Mouse (Mus musculus) liver, embryonic 14.5 days (tissue): ENCODE measurements around the gene Nup107. TPM values are rescaled to one million over a fixed set of nuclear protein-coding genes. Genes with fewer than 3 reads are reported as not detected.

ENCODE experiments used
- ATAC-seq: fragments of 200-750 bp; cut with Nextera tagmentation; 2 replicates; pipeline ENCODE4 v1.8.0; 2017; ENCODE audit warnings: moderate number of reproducible peaks, mild to moderate bottlenecking, moderate library complexity; ENCODE audit not compliant: insufficient read depth
- DNase-seq, 3 experiments: peaks; one replicate each; pipeline ENCODE4 v3.0.0-alpha.2; 2012 to 2013; ENCODE audit warnings: low read depth in 3 of 3, low spot score in 3 of 3
- H3K27ac ChIP-seq: fragments of 300-500 bp; sonication (generic); 2 replicates; pipeline ENCODE4 v1.5.1; 2014; ENCODE audit warnings: moderate library complexity, mild to moderate bottlenecking, control low read depth, inconsistent platforms
- H3K27me3 ChIP-seq: fragments of 300-500 bp; sonication (generic); 2 replicates; pipeline ENCODE4 v1.6.1; 2014; ENCODE audit warnings: mild to moderate bottlenecking, low read length, moderate library complexity; ENCODE audit not compliant: control insufficient read depth, insufficient read depth
- H3K36me3 ChIP-seq: fragments of 300-500 bp; sonication (generic); replicated peaks from 2 replicates; pipeline ENCODE4 v1.6.1; 2014; ENCODE audit warnings: low read depth; ENCODE audit not compliant: control insufficient read depth, insufficient read depth
- H3K4me1 ChIP-seq, 2 experiments: fragments of 200-500 bp in 1 of 2; fragments of 300-500 bp in 1 of 2; sonication (generic) in 1 of 2; replicated peaks; 2 replicates each; pipeline ENCODE4 v1.6.1; 2012 to 2014; ENCODE audit warnings: antibody characterized with exemption in 1 of 2, inconsistent platforms in 1 of 2, low read length in 1 of 2; ENCODE audit not compliant: control insufficient read depth in 2 of 2, insufficient read depth in 2 of 2
- H3K4me2 ChIP-seq: fragments of 300-500 bp; sonication (generic); 2 replicates; pipeline ENCODE4 v1.6.1; 2014; ENCODE audit warnings: low read depth, mild to moderate bottlenecking, control low read depth, moderate library complexity
- H3K4me3 ChIP-seq, 2 experiments: fragments of 200-500 bp in 1 of 2; fragments of 300-500 bp in 1 of 2; sonication (generic) in 1 of 2; 2 replicates each; pipeline ENCODE4 v1.5.1; 2012 to 2014; ENCODE audit warnings: low read depth in 2 of 2, low read length in 2 of 2, mild to moderate bottlenecking in 2 of 2, control low read depth in 1 of 2, inconsistent platforms in 1 of 2, moderate library complexity in 1 of 2; ENCODE audit not compliant: insufficient read depth in 1 of 2
- H3K9ac ChIP-seq: fragments of 300-500 bp; sonication (generic); replicated peaks from 2 replicates; pipeline ENCODE4 v1.6.1; 2014; ENCODE audit warnings: mild to moderate bottlenecking, control low read depth, moderate library complexity
- H3K9me3 ChIP-seq: fragments of 300-500 bp; sonication (generic); 2 replicates; pipeline ENCODE4 v1.6.1; 2016; ENCODE audit warnings: low read length, mixed read lengths; ENCODE audit not compliant: control insufficient read depth
- CTCF ChIP-seq: IDR thresholded peaks from 2 replicates; pipeline ENCODE4 v1.5.1; 2016; ENCODE audit warnings: antibody characterized with exemption, low read depth, control low read depth
- EP300 ChIP-seq: IDR thresholded peaks from 2 replicates; pipeline ENCODE4 v1.6.1; 2016; ENCODE audit warnings: antibody characterized with exemption, low read depth
- WGBS: fragments of 180-500 bp; shearing (Covaris S2); extraction: QIAGEN DNeasy Blood & Tissue Kit; methylation state at CpG from one replicate; pipeline ENCODE4 v1.1.7; 2014; ENCODE audit not compliant: insufficient replicate concordance; 5-methylcytosine and 5-hydroxymethylcytosine counted together
- polyA plus RNA-seq, 2 experiments: library from polyadenylated mRNA; depleted of rRNA in 1 of 2; stranded (reverse) in 1 of 2; unstranded in 1 of 2; fragments of >200 nt; fragmentation: Nextera tagmentation in 1 of 2; extraction: Ambion mirVana in 1 of 2; gene quantifications; 2 replicates each; pipeline versions ENCODE4 v1.2.1 to v1.2.3; 2012 to 2014

Nup107 gene
- polyA plus RNA-seq, 2 experiments = 28.8 to 45.0 TPM

DNA sequence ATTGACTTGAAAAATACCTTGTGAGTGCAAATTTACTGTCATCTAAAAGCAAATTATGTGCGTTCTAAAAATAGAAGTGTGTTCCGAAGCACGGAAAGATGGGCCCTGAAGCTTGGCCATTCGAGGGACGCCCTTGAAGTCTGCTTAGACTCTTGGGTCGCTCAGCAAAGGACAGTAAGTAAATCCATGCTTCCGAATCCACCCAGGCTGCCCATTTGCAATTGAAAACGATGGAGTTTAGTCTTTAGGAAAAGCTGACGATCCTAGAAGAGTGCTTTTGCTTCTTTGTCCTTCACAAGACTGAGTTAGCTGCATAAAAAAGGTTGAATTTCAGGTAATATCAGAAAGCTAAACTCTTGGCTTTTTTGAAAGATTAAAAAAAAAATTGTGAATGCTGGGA is 13.4 kb upstream of the Nup107 start:
- no peak for DNase-seq

DNA sequence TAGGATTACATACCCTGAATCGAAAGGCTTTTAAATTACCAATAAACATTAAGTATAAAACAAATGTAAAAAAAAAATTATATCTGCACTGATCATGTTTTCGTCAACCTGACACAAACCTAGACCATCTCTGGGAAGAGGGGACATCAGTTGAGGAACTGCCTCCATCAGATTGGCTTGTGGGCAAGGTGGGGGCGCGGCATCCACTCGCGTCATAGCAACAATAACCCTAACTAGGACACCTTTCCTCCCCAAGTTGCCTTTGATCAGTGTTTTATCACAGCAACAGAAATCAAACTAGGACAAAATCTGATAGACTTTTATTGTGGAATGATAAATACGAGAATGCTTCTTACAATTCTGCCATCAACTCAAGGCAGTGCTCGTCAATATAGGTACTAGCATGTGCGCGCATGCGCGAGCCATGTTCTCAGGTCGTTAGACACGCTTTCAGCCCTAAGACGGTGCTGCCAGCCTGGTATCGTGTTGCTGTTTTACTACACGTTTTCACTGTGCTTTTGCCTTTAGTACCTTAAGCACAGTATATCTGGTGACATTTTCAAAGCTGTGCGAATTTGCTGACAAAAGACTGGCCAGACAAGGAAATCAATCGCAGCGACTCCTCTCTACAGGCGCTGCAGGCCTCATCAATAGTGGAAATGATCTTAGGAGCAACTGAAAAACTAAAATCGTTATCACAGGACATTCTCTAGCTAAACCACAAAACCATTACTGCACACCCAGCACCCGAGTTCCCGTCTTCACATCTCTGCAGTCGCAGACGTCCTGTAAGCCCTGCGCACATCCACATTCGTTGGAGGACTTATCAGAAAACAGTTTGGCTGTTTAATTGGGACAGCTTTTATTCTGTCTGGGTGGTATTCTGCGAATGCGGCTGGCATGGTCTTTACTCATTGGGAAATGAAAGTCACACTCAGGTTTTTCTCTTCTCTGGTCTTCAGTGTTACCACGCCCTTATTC is 11.7 kb upstream of the Nup107 start:
- no peaks in the 10 kb centered on the region for H3K36me3 ChIP-seq
- DNase-seq = no peak
- no peaks in the 10 kb centered on the region for H3K9me3 ChIP-seq
- TF ChIP-seq EP300 = no peak
- no peak for TF ChIP-seq CTCF
- peak overlapping the region; percentile 22 for H3K4me2 ChIP-seq
- no peak overlapping the region for H3K27ac ChIP-seq
- peaks cover 0 to 3% of the 10 kb centered on the region in 2 experiments; a peak in 2 of 4 replicates for H3K4me1 ChIP-seq
- H3K9ac ChIP-seq = no peak overlapping the region
- no peak overlapping the region for H3K4me3 ChIP-seq
- no peak for ATAC-seq
- H3K27me3 ChIP-seq = no peaks in the 10 kb centered on the region
- 44% methylated on average over 31 of the region's 31 CpGs for WGBS

More for the DNA sequence above, 13.4 kb upstream of the Nup107 start:
- TF ChIP-seq EP300 (no peak), CTCF (no peak)
- Histone ChIP-seq H3K4me2 (no peak overlapping the region), H3K4me3 (no peak overlapping the region), H3K27me3 (no peaks in the 10 kb centered on the region), H3K27ac (no peak overlapping the region), H3K4me1 (peaks cover 0 to 3% of the 10 kb centered on the region in 2 experiments; a peak in 2 of 4 replicates), H3K9ac (no peak overlapping the region), H3K9me3 (no peaks in the 10 kb centered on the region), H3K36me3 (no peaks in the 10 kb centered on the region)
- ATAC-seq = no peak
- WGBS = 66% methylated on average over 9 of the region's 9 CpGs

DNA sequence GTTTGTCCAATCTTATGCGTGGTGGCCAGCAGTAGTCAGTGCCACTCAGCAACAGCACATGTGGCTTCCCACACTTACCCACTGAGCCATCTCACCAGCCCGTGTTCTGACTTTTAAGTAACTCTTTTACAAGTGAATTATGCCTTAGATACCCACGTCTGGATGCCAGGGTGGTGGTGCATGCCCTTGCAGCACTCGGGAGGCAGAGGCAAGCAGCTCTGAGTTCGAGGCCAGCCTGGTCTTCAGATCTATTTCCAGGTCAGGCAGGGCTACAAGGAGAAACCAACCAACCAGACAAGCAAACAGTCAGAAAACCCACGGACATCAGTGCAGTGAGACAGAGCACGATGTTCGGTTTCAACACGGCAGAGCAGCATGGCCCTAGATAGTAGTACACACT is 9.4 kb upstream of the Nup107 start:
- no peak overlapping the region for H3K9ac ChIP-seq
- no peaks in the 10 kb centered on the region for H3K36me3 ChIP-seq
- no peak overlapping the region for H3K27ac ChIP-seq
- no peak for DNase-seq
- H3K9me3 ChIP-seq = no peaks in the 10 kb centered on the region
- no peak overlapping the region for H3K4me2 ChIP-seq
- 79% methylated on average over 9 of the region's 9 CpGs for WGBS
- no peak for TF ChIP-seq CTCF
- TF ChIP-seq EP300 = no peak
- ATAC-seq = no peak
- no peaks in the 10 kb centered on the region for H3K27me3 ChIP-seq
- peaks cover 0 to 3% of the 10 kb centered on the region in 2 experiments; a peak in 2 of 4 replicates for H3K4me1 ChIP-seq
- no peak overlapping the region for H3K4me3 ChIP-seq

DNA sequence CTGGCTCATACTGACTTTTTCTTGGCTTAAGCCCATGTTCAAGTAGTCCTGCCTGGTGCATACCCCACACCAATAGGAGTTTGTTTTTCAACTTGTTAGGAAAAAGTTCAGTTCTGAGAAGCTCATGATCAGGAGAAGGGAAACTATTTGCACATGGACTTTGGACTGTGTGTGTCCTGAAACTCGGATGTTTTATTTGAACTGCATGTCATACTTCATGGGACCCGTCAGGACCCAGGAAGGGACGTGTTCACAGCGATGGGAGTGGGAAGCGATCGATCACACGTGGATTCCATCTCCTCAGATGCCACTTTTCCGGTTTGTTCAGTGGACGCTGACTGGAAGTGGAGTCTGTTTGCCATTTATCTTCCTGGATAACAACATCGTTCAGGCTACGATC is 7.3 kb upstream of the Nup107 start:
- TF ChIP-seq EP300 = no peak
- no peak for TF ChIP-seq CTCF
- no peak for ATAC-seq
- no peak overlapping the region for H3K27ac ChIP-seq
- peaks cover 0 to 3% of the 10 kb centered on the region in 2 experiments; a peak in 2 of 4 replicates for H3K4me1 ChIP-seq
- H3K9ac ChIP-seq = no peak overlapping the region
- H3K9me3 ChIP-seq = no peaks in the 10 kb centered on the region
- H3K4me3 ChIP-seq = no peak overlapping the region
- 81% methylated on average over 11 of the region's 11 CpGs for WGBS
- no peaks in the 10 kb centered on the region for H3K36me3 ChIP-seq
- DNase-seq = no peak
- H3K27me3 ChIP-seq = no peaks in the 10 kb centered on the region
- no peak overlapping the region for H3K4me2 ChIP-seq

DNA sequence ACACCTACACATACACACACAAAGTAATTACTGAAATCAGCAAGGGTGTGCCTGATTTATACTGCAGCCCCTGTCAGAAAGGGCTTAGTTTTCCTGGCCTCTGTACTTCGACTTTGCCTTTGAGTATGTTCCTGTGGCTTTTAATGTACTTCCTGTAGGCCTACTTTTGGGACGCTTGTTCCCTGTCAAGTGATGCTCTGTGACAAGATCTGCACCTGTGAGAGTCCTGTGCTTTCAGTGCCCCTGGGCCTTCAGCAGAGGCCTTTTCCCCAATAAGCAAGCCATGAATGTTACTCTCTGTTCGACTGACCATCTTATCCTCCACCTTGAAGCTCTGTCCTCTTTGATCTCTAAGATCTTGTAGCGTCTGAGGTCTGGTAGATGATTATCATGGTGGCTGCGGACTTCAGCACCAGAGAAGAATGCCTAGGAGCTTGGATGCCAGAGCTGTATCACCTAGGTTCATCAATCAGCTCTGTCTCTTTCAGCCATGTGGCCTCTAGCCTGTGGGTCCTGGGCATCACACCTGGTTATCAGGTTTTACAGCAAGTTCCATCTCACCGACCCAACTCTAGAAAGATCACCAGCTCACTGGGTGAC is 6.0 kb upstream of the Nup107 start:
- Histone ChIP-seq H3K36me3 (no peaks in the 10 kb centered on the region), H3K27me3 (no peaks in the 10 kb centered on the region), H3K4me2 (no peak overlapping the region), H3K27ac (no peak overlapping the region), H3K4me1 (peaks cover 1 to 2% of the 10 kb centered on the region in 2 experiments; a peak in 3 of 4 replicates), H3K4me3 (no peak overlapping the region), H3K9ac (no peak overlapping the region), H3K9me3 (no peaks in the 10 kb centered on the region)
- TF ChIP-seq CTCF (no peak), EP300 (no peak)
- ATAC-seq (no peak), DNase-seq (no peak)
- WGBS = 51% methylated on average over 6 of the region's 6 CpGs
